Mouse (Mus musculus): ENCODE results near the gene Lhx2.

DNA sequence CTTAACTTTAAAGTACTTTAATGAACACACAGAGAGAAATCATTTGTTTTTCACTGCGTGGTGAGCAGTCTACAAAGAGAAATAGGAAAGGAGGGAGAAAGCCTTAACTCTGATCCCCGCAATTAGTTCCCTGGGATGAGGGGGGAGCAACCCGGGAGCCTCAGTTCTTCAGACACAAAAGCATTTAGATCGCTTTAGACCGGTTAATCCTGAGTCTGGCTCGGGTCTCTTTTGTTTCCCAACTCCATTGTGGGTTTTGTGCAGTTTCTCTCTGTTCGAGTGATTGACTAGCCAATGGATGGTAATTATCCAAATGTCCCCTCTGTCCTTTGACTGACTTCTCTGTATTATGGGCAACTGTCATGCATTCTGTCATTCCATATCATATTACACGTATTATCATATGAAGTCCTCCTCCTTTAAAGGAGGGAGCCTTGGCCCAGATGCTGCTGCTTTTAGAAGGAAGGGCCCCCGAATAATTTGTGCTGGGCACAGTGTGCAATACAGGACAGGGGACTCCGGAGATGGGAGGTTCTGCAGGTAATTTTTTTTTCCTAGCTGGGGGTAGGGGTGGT, 1.6 kb downstream of the Lhx2 start:
- TF ChIP-seq POLR2A (IDR thresholded peaks at IDR 0.05; ENCODE audit: insufficient read length, low read depth) (no peak), MYOD1 (IDR thresholded peaks at IDR 0.05; ENCODE audit: control insufficient read depth in 1 of 3, insufficient read length in 2 of 3, low read depth in 2 of 3) (no peak), USF1 (IDR thresholded peaks at IDR 0.05; ENCODE audit: low read depth) (no peak), E2F4 (IDR thresholded peaks at IDR 0.05; ENCODE audit: insufficient read depth) (no peak), CEBPB (IDR thresholded peaks at IDR 0.05; ENCODE audit: insufficient read depth, poor library complexity, severe bottlenecking) (no peak), MAX (IDR thresholded peaks at IDR 0.05; ENCODE audit: low read depth) (no peak), MYOG (IDR thresholded peaks at IDR 0.05; ENCODE audit: control insufficient read depth in 1 of 3, insufficient read depth in 1 of 3, insufficient read length in 2 of 3, low read depth in 2 of 3) (no peak), POLR2AphosphoS2 (IDR thresholded peaks at IDR 0.05; ENCODE audit: insufficient read length, low read depth) (no peak), TCF12 (IDR thresholded peaks at IDR 0.05; ENCODE audit: insufficient read depth, poor library complexity, severe bottlenecking) (no peak)
